In the genomic region with DNA sequence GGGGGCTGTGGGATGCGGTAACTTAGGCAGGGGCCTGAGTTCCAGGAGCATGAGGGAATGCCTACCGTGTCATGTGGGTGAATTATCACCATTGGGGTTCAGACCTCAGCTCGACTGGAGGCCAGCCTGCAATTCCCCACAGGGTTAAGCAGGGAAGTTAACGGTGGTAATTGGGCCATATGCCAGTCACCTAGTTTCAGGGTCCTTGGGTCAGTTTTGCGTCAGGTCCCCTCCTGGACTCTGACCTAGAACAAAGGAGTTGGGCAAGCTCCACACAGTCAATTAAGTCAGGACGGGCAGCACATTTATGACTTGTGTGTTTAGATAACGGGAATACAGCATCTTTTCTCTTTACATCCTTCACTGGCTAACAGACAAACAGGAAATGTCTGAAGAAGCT, we compare ENCODE assay signal across 22 mouse cellular contexts. TPM values are rescaled to one million over a fixed set of nuclear protein-coding genes. Genes with fewer than 3 reads are reported as not detected.
DNase-seq lines count a peak whose midpoint lies in the region; ATAC-seq and TF ChIP-seq lines count a peak whose summit lies in the region.
"Had no signal": no experiment of that assay in that cellular context is flagged by ENCODE, and none has a peak within 500 bp of the region (broad histone marks: within the 10 kb centered on the region; RNA-seq: fewer than 3 reads in every experiment).

No protein-coding gene starts in this region.

- no peak overlapping the region for H3K4me3 ChIP-seq in heart, embryonic 10.5 days
- H3K4me3 ChIP-seq in kidney, embryonic 16.5 days (ENCODE audit: low read length) = no peak overlapping the region
- no peak overlapping the region for H3K4me3 ChIP-seq in kidney, adult 2 months (ENCODE audit: insufficient read depth, low read depth, low read length)
- no peak overlapping the region for H3K4me3 ChIP-seq in embryonic facial prominence, embryonic 10.5 days
- no peak overlapping the region for H3K4me3 ChIP-seq in limb, embryonic 11.5 days (ENCODE audit: low read depth, low read length)
- H3K4me3 ChIP-seq in forebrain, embryonic 10.5 days = no peak overlapping the region
- H3K4me3 ChIP-seq: forebrain, embryonic 13.5 days; heart, embryonic 12.5 days; hindbrain, embryonic 10.5 days; left cerebral cortex, adult 2 months; liver, embryonic 13.5 days; midbrain, embryonic 12.5 days had no signal

- no peaks in the 10 kb centered on the region for H3K9me3 ChIP-seq in heart, embryonic 10.5 days
- H3K9me3 ChIP-seq in kidney, embryonic 16.5 days (ENCODE audit: low read length) = no peaks in the 10 kb centered on the region
- no peaks in the 10 kb centered on the region for H3K9me3 ChIP-seq in embryonic facial prominence, embryonic 10.5 days
- no peaks in the 10 kb centered on the region for H3K9me3 ChIP-seq in limb, embryonic 11.5 days (ENCODE audit: control insufficient read depth, low read length)
- no peaks in the 10 kb centered on the region for H3K9me3 ChIP-seq in forebrain, embryonic 10.5 days
- H3K9me3 ChIP-seq: forebrain, embryonic 13.5 days; heart, embryonic 12.5 days; hindbrain, embryonic 10.5 days; liver, embryonic 13.5 days; midbrain, embryonic 12.5 days had no signal

- no peaks in the 10 kb centered on the region for H3K27me3 ChIP-seq in heart, embryonic 10.5 days (ENCODE audit: insufficient read depth, poor library complexity, severe bottlenecking)
- no peaks in the 10 kb centered on the region for H3K27me3 ChIP-seq in kidney, embryonic 16.5 days (ENCODE audit: insufficient read depth, low read length)
- no peaks in the 10 kb centered on the region for H3K27me3 ChIP-seq in kidney, adult 2 months (replicated peaks; ENCODE audit: control insufficient read depth, insufficient read depth, low read length)
- H3K27me3 ChIP-seq in embryonic facial prominence, embryonic 10.5 days (replicated peaks; ENCODE audit: low read depth, poor library complexity, severe bottlenecking) = no peaks in the 10 kb centered on the region
- no peaks in the 10 kb centered on the region for H3K27me3 ChIP-seq in limb, embryonic 11.5 days (ENCODE audit: control insufficient read depth, insufficient read depth, low read length)
- H3K27me3 ChIP-seq in forebrain, embryonic 10.5 days (ENCODE audit: poor library complexity, severe bottlenecking) = no peaks in the 10 kb centered on the region
- H3K27me3 ChIP-seq: forebrain, embryonic 13.5 days; heart, embryonic 12.5 days; liver, embryonic 13.5 days; midbrain, embryonic 12.5 days had no signal

- H3K27ac ChIP-seq in heart, embryonic 10.5 days = peak overlapping the region; percentile 19; the same call in 1 of the 2 replicates
- H3K27ac ChIP-seq in kidney, embryonic 16.5 days (ENCODE audit: low read length) = peak overlapping the region; percentile 56
- no peak overlapping the region for H3K27ac ChIP-seq in kidney, adult 2 months (ENCODE audit: insufficient read depth, low read depth, low read length)
- H3K27ac ChIP-seq in embryonic facial prominence, embryonic 10.5 days (replicated peaks) = peak overlapping the region; percentile 11; the same call in 1 of the 2 replicates
- H3K27ac ChIP-seq in limb, embryonic 11.5 days (replicated peaks; ENCODE audit: low read depth, low read length) = 0 out of 2 replicates have a peak overlapping the region, but pooled peaks have one; percentile 22
- H3K27ac ChIP-seq in forebrain, embryonic 10.5 days = no peak overlapping the region
- H3K27ac ChIP-seq: forebrain, embryonic 13.5 days; left cerebral cortex, adult 2 months; liver, embryonic 13.5 days; midbrain, embryonic 12.5 days had no signal

- H3K9ac ChIP-seq in kidney, embryonic 16.5 days (replicated peaks; ENCODE audit: low read length) = peak overlapping the region; percentile 35; the same call in 1 of the 2 replicates
- H3K9ac ChIP-seq in limb, embryonic 11.5 days (ENCODE audit: low read length) = no peak overlapping the region
- H3K9ac ChIP-seq: forebrain, embryonic 13.5 days; heart, embryonic 12.5 days; liver, embryonic 13.5 days; midbrain, embryonic 12.5 days had no signal

- no peak for TF ChIP-seq POLR2A in kidney, adult 2 months (IDR thresholded peaks at IDR 0.05; ENCODE audit: low read depth, low read length)

- H3K36me3 ChIP-seq in heart, embryonic 10.5 days = no peaks in the 10 kb centered on the region
- no peaks in the 10 kb centered on the region for H3K36me3 ChIP-seq in kidney, embryonic 16.5 days (ENCODE audit: insufficient read depth, low read length)
- H3K36me3 ChIP-seq in kidney, adult 2 months (ENCODE audit: control insufficient read depth, insufficient read depth, low read length) = no peaks in the 10 kb centered on the region
- 0 out of 2 replicates have a peak, but pooled peaks cover 5% of the 10 kb centered on the region for H3K36me3 ChIP-seq in embryonic facial prominence, embryonic 10.5 days (replicated peaks)
- H3K36me3 ChIP-seq in limb, embryonic 11.5 days (ENCODE audit: control insufficient read depth, insufficient read depth, low read length) = no peaks in the 10 kb centered on the region
- H3K36me3 ChIP-seq in forebrain, embryonic 10.5 days (replicated peaks) = peaks cover 6% of the 10 kb centered on the region; the same call in 1 of the 2 replicates
- H3K36me3 ChIP-seq: heart, embryonic 12.5 days; liver, embryonic 13.5 days; midbrain, embryonic 12.5 days had no signal

- no peak for ATAC-seq in kidney, embryonic 16.5 days (ENCODE audit: low FRiP score, low TSS enrichment)
- ATAC-seq in limb, embryonic 11.5 days (ENCODE audit: insufficient number of reproducible peaks, low FRiP score, low TSS enrichment, low read depth) = no peak
- ATAC-seq: forebrain, embryonic 13.5 days had no signal

- peaks cover 19% of the 10 kb centered on the region for H3K4me1 ChIP-seq in heart, embryonic 10.5 days
- peaks cover 26% of the 10 kb centered on the region for H3K4me1 ChIP-seq in kidney, embryonic 16.5 days (ENCODE audit: insufficient read depth, low read length)
- H3K4me1 ChIP-seq in kidney, adult 2 months (ENCODE audit: control insufficient read depth, insufficient read depth, low read length) = 0 out of 2 replicates have a peak, but pooled peaks cover 6% of the 10 kb centered on the region
- peaks cover 31% of the 10 kb centered on the region for H3K4me1 ChIP-seq in embryonic facial prominence, embryonic 10.5 days
- no peaks in the 10 kb centered on the region; the same call in 1 of the 2 replicates for H3K4me1 ChIP-seq in limb, embryonic 11.5 days (ENCODE audit: control insufficient read depth, insufficient read depth, low read length)
- H3K4me1 ChIP-seq in forebrain, embryonic 10.5 days = peaks cover 37% of the 10 kb centered on the region

- no peak for TF ChIP-seq CTCF in kidney, adult 2 months (conservative IDR thresholded peaks at IDR 0.05; ENCODE audit: insufficient read depth, insufficient read length, low read depth, low read length)

- no peak for DNase-seq in heart, embryonic 10.5 days (ENCODE audit: low spot score)
- DNase-seq in heart, postnatal 4 days = no peak
- no peak for DNase-seq in kidney, adult 2 months
- no peak for DNase-seq in embryonic facial prominence, embryonic 10.5 days (ENCODE audit: low spot score)
- DNase-seq in limb, embryonic 11.5 days (ENCODE audit: low spot score) = no peak
- no peak for DNase-seq in spleen, adult 12 weeks (ENCODE audit: low spot score)
- no peak for DNase-seq in forebrain, embryonic 10.5 days (ENCODE audit: extremely low spot score, low spot score)
- DNase-seq: adrenal gland, postnatal 36 days; cerebellum, adult 11-12 months; gastrocnemius, postnatal 25 days; kidney, postnatal 4 days; layer of hippocampus, adult 9-11 months; liver, embryonic 13.5 days; lung, postnatal 10 days; retina, postnatal 1 day; thymus, postnatal 25 days had no signal

- 0 out of 2 replicates have a peak overlapping the region, but pooled peaks have one; percentile 12 for H3K4me2 ChIP-seq in kidney, embryonic 16.5 days (replicated peaks; ENCODE audit: low read depth, low read length)
- no peak overlapping the region for H3K4me2 ChIP-seq in limb, embryonic 11.5 days (ENCODE audit: low read depth, severe bottlenecking)
- H3K4me2 ChIP-seq: forebrain, embryonic 13.5 days; heart, embryonic 12.5 days; liver, embryonic 13.5 days; midbrain, embryonic 12.5 days had no signal

- WGBS in heart, embryonic 10.5 days = 45% methylated on average over 7 of the region's 7 CpGs
- WGBS in kidney, embryonic 16.5 days = 10% methylated on average over 7 of the region's 7 CpGs
- WGBS in kidney, adult 2 months = 24% methylated on average over 7 of the region's 7 CpGs
- WGBS in embryonic facial prominence, embryonic 10.5 days = 49% methylated on average over 7 of the region's 7 CpGs
- WGBS in limb, embryonic 11.5 days = 24% methylated on average over 7 of the region's 7 CpGs
- 53% methylated on average over 7 of the region's 7 CpGs for WGBS in forebrain, embryonic 10.5 days

RNA-seq across cellular contexts. Expression of a gene that starts 2.8 kb away (rescaled TPM):
- 88.5 and 90.7 TPM in 2 replicates for polyA plus RNA-seq in heart, embryonic 10.5 days (2016; fragmentation: Nextera tagmentation; extraction: Ambion mirVana)
- 10 to 100 TPM; 58.7 to 62.7 TPM for total RNA-seq in heart, postnatal 4 days (2021)
- polyA plus RNA-seq in kidney, embryonic 16.5 days (2015; fragmentation: Nextera tagmentation; extraction: Ambion mirVana) = 106 and 109 TPM in 2 replicates
- 86.8 and 88.6 TPM in 2 replicates for polyA plus RNA-seq in kidney, adult 2 months (2012; rRNA removed)
- 122 and 124 TPM in 2 replicates for polyA plus RNA-seq in embryonic facial prominence, embryonic 10.5 days (2016; fragmentation: Nextera tagmentation; extraction: Ambion mirVana)
- polyA plus RNA-seq in limb, embryonic 11.5 days (2014; fragmentation: Nextera tagmentation; extraction: Ambion mirVana) = 89.0 and 94.7 TPM in 2 replicates
- 118 and 120 TPM in 2 replicates for polyA plus RNA-seq in forebrain, embryonic 10.5 days (2016; fragmentation: Nextera tagmentation; extraction: Ambion mirVana)

RNA-seq across cellular contexts. Expression of a gene that starts 9.1 kb away (rescaled TPM):
- polyA plus RNA-seq in heart, embryonic 10.5 days (2016; fragmentation: Nextera tagmentation; extraction: Ambion mirVana) = 726 and 844 TPM in 2 replicates
- 1,000 to 10,000 TPM in 1 of 2 experiments, 100 to 1,000 TPM in 1; 972 to 1,025 TPM for total RNA-seq in heart, postnatal 4 days (2021)
- polyA plus RNA-seq in kidney, embryonic 16.5 days (2015; fragmentation: Nextera tagmentation; extraction: Ambion mirVana) = 840 and 918 TPM in 2 replicates
- 724 and 951 TPM in 2 replicates for polyA plus RNA-seq in kidney, adult 2 months (2012; rRNA removed)
- polyA plus RNA-seq in embryonic facial prominence, embryonic 10.5 days (2016; fragmentation: Nextera tagmentation; extraction: Ambion mirVana) = 1,023 and 1,043 TPM in 2 replicates
- polyA plus RNA-seq in limb, embryonic 11.5 days (2014; fragmentation: Nextera tagmentation; extraction: Ambion mirVana) = 1,100 and 1,120 TPM in 2 replicates
- polyA plus RNA-seq in forebrain, embryonic 10.5 days (2016; fragmentation: Nextera tagmentation; extraction: Ambion mirVana) = 939 and 976 TPM in 2 replicates

RNA-seq across cellular contexts. Expression of a gene that starts 29.5 kb away (rescaled TPM):
- 171 and 189 TPM in 2 replicates for polyA plus RNA-seq in heart, embryonic 10.5 days (2016; fragmentation: Nextera tagmentation; extraction: Ambion mirVana)
- total RNA-seq in heart, postnatal 4 days (2021) = 10 to 100 TPM; 68.6 to 76.6 TPM
- polyA plus RNA-seq in kidney, embryonic 16.5 days (2015; fragmentation: Nextera tagmentation; extraction: Ambion mirVana) = 162 and 169 TPM in 2 replicates
- 99.0 and 102 TPM in 2 replicates for polyA plus RNA-seq in kidney, adult 2 months (2012; rRNA removed)
- polyA plus RNA-seq in embryonic facial prominence, embryonic 10.5 days (2016; fragmentation: Nextera tagmentation; extraction: Ambion mirVana) = 215 and 243 TPM in 2 replicates
- 184 and 205 TPM in 2 replicates for polyA plus RNA-seq in limb, embryonic 11.5 days (2014; fragmentation: Nextera tagmentation; extraction: Ambion mirVana)
- 238 and 253 TPM in 2 replicates for polyA plus RNA-seq in forebrain, embryonic 10.5 days (2016; fragmentation: Nextera tagmentation; extraction: Ambion mirVana)

RNA-seq across cellular contexts. Expression of a gene that starts 31.0 kb away (rescaled TPM):
- 68.3 and 75.1 TPM in 2 replicates for polyA plus RNA-seq in heart, embryonic 10.5 days (2016; fragmentation: Nextera tagmentation; extraction: Ambion mirVana)
- 10 to 100 TPM; 42.1 to 42.9 TPM for total RNA-seq in heart, postnatal 4 days (2021)
- 69.1 and 83.3 TPM in 2 replicates for polyA plus RNA-seq in kidney, embryonic 16.5 days (2015; fragmentation: Nextera tagmentation; extraction: Ambion mirVana)
- polyA plus RNA-seq in kidney, adult 2 months (2012; rRNA removed) = 13.5 and 14.6 TPM in 2 replicates
- polyA plus RNA-seq in embryonic facial prominence, embryonic 10.5 days (2016; fragmentation: Nextera tagmentation; extraction: Ambion mirVana) = 93.4 and 101 TPM in 2 replicates
- polyA plus RNA-seq in limb, embryonic 11.5 days (2014; fragmentation: Nextera tagmentation; extraction: Ambion mirVana) = 73.2 and 79.6 TPM in 2 replicates
- polyA plus RNA-seq in forebrain, embryonic 10.5 days (2016; fragmentation: Nextera tagmentation; extraction: Ambion mirVana) = 75.5 and 84.4 TPM in 2 replicates

RNA-seq across cellular contexts. Expression of a gene that starts 38.7 kb away (rescaled TPM):
- polyA plus RNA-seq in heart, embryonic 10.5 days (2016; fragmentation: Nextera tagmentation; extraction: Ambion mirVana) = 13.7 and 15.1 TPM in 2 replicates
- total RNA-seq in heart, postnatal 4 days (2021) = 10 to 100 TPM; 12.7 to 12.9 TPM
- polyA plus RNA-seq in kidney, embryonic 16.5 days (2015; fragmentation: Nextera tagmentation; extraction: Ambion mirVana) = 16.1 and 18.4 TPM in 2 replicates
- polyA plus RNA-seq in kidney, adult 2 months (2012; rRNA removed) = 24.6 and 25.5 TPM in 2 replicates
- 5.6 and 5.7 TPM in 2 replicates for polyA plus RNA-seq in embryonic facial prominence, embryonic 10.5 days (2016; fragmentation: Nextera tagmentation; extraction: Ambion mirVana)
- polyA plus RNA-seq in limb, embryonic 11.5 days (2014; fragmentation: Nextera tagmentation; extraction: Ambion mirVana) = 5.6 and 6.1 TPM in 2 replicates
- 4.5 TPM in 2 replicates for polyA plus RNA-seq in forebrain, embryonic 10.5 days (2016; fragmentation: Nextera tagmentation; extraction: Ambion mirVana)

Comparison
In these comparisons a context has a peak if more than half of its experiments do, and no peak if none do; other contexts are left out.
1. H3K27ac ChIP-seq: peak in heart, embryonic 10.5 days (single experiment), kidney, embryonic 16.5 days (single experiment), embryonic facial prominence, embryonic 10.5 days (single experiment) and limb, embryonic 11.5 days (single experiment); none in kidney, adult 2 months (single experiment) and forebrain, embryonic 10.5 days (single experiment).